Mouse (Mus musculus): ENCODE measurements around the gene Plet1.
A peak's percentile ranks its signal among the peaks of the same experiment; 100 is the strongest.

Plet1 gene

DNA sequence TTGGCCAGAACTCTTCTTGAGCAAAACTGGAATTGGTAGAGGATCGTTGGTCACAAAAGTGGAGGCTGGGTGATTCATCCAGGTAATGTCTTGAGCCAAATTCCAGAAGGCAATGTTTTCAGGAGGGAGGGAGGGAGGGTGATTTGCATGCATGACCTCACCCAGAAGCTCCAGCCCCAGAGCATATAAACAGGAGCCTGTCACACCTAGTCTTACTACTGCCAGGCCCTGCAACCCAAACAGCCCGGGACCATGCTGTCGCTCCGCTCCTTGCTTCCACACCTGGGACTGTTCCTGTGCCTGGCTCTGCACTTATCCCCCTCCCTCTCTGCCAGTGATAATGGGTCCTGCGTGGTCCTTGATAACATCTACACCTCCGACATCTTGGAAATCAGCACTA lies at the start of gene Plet1:
Gene Plet1, plus strand, starts transcription at position 215 of the 400 bp plus-strand sequence.
- DNase-seq (ENCODE audit: low spot score), result no peak

DNA sequence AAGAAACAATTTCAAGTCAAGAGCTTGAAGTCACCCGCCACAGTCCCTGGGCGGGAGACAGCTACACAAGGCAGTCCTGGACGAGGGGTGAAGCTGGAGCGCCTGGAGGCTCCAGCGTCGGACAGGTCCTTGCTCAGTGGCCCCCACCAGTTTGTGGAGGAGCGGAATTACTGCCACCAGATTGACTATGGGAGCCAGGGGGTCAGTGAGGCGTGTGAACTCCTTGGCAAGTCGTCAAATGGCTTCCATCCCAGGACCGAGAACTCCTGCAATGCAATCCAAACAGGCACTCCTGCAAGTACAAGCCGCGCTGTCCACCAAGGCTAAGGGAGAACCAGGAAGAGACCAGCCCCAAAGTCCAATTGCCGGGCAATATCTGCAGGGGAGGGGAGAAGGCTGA lies 45.3 kb upstream of the Plet1 start:
- DNase-seq (ENCODE audit: low spot score), result no peak

DNA sequence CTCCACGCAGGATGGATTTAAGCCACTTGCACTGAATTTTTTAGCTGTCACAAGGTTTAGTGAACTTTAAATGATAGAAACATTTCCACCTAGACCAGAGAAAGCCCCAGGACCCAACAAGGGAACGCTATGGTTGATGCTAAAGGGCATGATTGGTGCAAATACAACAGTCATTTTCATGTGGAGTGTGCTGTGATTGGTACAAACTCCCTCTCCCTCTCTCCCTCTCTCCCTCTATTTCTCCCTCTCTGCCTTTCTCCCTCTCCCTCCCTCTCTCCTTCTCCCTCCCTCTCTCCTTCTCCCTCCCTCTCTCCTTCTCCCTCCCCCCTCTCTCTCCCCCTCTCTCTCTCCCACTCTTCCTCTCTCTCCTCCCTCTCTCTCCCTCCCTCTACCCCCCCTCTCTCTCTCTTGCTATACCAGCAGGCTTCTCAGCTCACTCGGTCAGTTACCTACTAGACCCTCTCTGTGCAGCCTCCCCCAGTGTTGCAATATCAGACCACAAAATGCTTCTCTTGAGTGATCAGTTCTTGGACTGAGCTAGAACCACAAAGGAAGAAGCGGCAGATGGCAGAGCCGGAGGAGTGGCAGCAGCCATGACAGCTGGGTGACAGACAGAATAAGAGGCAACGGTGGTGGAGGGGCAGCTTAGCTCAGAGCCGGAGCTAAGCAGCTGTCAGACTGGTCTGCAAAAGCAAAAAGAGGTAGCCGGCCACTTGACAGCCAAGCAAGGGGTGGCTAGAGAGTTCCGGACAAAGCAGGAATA lies 42.7 kb upstream of the Plet1 start:
- no peak for DNase-seq (ENCODE audit: low spot score)

DNA sequence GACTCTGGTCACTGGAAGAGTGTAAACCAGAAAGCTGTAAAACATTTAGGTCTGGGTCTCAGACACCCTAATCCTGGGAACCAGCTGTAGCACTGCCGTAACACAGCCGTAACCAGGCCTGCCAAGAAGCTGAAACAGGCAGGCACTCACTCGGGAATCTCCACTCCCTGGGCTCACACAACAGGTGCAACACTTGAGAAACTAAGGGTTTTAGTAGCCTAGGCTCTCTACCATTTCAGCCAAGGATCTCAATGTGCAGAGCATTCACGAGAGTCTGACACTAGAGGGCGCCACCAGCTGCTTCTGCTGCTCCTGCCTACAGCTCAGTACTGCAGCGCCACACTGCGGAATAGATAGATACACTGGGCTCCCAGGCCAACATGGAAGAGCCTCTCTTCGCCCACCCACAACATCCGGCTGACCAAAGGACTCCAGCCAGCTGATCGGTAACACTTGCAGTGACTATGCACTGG lies 42.0 kb upstream of the Plet1 start:
- DNase-seq (ENCODE audit: low spot score), result peak; percentile 76

DNA sequence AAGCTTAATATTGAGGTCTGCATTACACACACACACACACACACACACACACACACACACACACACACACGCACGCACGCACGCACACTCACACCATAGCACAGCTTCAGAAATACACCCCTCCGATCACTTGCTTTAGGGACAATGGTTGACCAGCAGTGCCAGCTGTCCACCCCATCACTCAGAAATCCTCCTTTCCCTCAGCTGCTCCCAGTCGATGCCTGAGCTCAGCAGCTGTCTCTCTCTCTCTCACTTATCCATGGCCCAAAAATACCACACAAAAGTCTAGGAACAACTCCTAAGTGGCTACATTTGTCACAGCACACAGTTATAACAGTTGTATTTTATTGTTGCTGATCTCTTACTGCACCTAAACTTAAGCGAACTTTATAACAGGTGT lies 36.7 kb upstream of the Plet1 start:
- no peak for DNase-seq (ENCODE audit: low spot score)

DNA sequence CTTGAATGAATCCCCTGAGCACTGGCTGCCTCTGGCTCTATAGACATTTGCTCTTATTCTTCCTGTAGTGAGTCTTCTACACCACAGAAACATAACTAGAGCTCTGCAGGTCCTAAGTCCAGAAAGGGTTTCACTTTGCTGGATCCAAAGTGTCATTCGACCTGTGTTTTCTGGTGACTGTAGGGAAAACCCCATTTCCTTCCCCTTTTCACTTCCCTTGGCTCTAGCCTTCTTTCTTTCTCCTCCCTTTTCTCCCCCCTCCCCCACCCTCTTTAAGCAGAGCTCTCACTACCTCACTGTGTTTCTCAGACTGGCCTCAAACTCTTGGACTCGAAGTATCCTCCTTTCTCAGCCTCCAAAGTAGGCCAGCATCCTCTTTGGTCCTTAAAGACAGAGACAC lies 34.8 kb upstream of the Plet1 start:
- DNase-seq (ENCODE audit: low spot score), result no peak

DNA sequence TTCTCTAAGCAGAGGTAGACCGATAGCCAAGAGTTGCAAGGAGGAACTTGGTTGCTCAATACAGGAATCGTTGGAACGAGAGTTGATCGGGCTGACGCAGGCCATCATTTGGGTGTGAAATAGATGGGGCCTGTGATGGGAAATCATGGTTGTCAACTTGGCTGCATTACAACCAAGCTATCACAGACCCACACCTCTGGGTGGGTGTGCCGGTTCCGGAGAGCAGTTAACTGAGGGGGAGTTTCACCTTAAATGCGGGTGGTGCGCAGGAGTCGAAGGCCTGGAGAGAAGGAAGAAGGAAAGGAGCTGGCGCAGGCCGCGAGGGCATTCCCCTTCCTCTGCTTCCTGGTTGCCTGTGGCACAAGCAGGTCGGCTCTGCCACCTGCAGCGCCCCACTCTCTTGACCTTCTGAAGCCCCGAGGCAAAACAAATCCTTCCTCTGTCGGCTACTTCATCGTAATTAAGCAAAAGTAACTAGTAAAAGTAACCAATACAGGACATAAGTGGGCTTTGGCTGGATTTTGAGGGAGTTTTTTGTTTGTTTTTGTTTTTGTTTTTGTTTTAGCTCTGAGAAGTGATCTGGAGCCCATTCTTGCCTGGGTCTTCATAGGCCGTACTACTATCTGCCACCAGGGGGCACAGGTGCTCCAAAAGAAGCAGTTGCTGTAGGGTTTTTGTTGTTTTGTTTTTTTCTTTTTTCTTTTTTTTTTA lies 31.7 kb upstream of the Plet1 start:
- peak; percentile 57 for DNase-seq (ENCODE audit: low spot score)

DNA sequence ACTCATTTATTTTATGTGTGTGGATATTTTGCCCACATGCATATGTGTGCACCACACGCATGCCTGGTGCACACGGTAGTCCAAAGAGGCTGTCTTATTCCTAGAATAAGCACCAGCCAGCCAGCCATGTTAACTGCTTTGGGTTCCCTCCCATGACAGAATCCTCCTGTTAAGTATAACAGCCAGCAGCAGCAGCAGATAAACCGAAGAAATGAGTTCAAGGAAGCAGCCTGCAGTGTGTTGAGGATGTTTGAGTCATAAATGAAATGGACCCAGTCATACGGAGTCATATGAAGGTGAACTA lies 31.2 kb upstream of the Plet1 start:
- DNase-seq (ENCODE audit: low spot score), result no peak

DNA sequence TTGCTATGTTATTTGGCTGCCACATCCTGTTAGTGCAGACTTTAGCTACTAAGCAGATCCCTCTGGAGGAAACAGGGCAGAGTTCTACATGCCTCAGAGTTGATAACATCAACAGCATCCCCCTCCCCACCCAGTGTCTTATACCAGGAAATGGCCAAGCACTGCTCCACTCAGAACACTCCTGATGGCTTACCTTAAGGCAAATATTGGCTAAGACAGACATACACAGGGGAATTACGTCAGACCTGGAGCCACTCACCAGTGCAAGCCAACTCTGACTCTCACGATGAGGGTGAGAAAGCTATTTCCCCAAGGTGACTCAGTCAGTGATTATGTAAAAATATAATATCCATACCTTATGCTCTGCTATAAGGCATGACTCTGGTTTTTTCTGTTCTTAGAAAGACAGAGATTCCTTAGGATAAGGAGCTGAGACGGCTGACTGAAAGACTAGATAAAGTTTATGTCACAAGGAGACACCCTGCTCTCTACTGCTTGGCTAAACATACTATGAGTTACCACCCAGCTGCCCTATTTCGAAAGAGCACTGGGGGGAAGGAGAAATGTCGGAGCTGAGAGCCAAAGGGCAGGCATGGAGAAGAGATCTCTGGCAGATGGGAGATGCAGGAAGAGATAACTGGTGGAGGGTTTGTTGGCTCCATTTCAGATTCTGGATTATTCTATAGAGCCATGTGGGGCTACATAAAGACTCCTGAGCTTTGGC lies 23.8 kb upstream of the Plet1 start:
- DNase-seq (ENCODE audit: low spot score), result peak; percentile 88

DNA sequence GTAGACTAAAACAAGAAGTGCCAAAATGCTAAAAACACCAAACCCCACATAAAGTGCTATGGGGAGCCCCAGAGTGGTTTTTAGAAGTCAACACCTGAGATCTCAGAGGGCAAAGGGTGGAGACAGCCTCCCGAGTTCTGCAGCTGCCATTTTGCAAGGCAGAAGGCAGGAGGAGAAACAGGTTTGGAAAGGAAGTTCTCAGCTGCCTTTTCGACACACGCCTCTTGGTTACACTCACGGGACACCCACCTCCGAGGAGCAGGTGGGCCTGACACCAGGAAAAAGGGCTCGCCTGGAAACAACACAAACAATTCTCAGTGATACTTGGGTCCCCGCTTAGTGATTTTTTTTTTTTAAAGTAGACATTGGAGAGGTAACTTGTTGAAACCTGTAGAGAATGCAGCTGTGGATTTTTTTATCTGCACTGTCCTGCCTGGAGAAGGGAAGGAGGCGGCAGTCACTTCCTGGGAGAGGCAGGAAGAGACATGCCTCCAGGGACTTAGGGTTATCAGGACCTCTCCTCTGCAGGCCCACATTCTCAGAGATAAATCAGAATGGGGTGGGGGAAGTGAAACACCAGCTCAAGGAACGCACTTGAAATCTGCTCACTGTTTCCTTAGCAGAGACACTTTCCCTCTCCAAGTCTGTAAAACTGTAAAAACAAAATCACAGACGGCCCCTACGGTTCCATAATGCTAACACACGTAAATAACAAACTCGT lies 23.0 kb upstream of the Plet1 start:
- DNase-seq (ENCODE audit: low spot score), result peak; percentile 62

DNA sequence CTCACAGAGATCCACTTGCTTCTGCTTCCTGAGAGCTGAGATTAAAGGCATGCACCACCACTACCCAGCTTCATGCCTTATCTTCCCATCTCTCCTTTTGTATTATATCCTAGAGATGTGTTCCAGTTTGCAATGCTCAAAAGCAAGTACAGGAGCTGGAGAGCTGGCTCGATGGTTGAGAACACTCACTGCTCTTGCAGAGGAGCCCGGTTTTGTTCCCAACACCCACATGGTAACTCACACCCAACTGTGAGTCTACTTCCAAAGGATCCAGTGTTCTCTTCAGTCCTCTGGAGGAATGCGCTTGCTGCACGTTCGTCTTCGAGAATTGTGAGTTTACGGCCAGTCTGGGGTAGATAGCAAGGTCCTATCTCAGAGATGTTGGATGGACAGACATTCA lies 19.0 kb upstream of the Plet1 start:
- DNase-seq (ENCODE audit: low spot score), result no peak

DNA sequence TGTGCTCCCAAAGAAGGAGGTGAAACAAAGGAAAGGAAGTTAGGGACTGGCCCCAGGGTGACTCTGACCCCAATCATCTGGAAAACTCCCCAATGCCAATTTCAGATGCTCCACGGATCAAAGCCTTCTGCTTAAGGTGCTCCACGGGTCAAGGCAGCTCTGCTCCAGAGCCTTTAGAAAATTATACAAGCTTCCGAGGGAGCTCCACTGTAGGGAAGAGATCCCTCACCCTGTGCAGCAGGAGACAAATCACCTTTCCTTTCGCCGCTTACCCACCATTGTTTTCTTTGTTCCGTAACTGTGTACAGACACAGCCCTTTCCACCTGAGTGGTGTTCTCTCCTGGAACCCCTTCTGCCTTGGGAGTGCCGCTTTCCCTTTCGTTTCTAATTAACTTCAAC lies 18.6 kb upstream of the Plet1 start:
- no peak for DNase-seq (ENCODE audit: low spot score)

DNA sequence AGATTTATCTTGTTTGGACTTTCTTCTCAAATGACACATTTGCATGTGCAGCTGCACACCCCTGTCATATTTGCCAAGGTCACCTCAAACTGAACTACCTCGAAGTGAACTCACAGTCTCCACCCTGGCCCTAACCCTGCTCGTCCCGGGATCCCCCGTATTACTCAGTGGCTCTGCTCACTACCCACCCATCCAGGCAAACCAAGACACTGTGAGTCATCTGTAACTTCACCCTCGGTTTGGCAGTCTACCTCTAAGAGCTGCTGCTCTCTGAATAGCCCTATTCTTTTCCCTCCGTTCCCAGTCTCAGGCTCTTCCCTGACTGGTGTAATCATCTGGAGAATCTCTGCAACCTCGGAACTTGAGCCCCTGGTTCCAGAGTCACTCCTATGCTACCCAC lies 17.7 kb upstream of the Plet1 start:
- DNase-seq (ENCODE audit: low spot score), result no peak

DNA sequence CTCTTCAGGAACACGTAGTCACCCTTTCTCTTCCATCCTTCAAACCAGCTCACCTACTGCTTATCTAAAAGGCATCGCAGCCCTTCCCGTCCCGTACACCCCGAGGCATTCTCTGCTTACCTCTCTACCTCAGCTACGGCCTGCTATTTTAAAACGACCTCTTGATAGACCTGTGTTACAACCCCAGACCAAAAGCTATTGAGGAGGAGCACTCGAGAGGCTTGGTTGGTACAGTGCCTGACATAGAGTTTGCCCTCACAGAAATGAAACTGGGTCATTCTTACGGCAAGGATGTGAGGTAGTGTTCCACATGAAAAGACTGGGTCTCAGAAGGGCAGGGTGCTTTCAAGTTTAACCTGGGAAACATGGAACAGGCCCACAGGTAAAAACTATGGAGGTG lies 17.1 kb upstream of the Plet1 start:
- DNase-seq (ENCODE audit: low spot score), result no peak

DNA sequence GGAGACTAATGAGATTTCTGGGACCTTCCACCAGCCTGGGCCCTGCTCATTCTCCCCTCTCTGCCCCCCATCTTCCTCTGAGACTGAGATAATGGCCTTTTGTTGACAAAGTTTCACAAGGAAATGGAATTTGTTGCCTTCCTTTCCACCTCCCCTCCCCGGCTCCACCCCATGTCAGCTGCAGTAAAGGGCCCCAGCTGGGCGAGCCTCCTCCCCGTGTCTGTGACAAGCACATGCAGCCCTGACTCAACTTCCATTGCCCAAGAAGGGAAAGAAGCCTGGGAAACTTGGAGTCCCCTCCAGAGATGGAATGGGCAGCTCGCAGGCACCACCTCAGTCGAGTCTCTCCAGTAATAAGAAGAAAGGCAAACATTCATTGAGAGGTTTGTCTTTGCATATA lies 15.5 kb upstream of the Plet1 start:
- peak; percentile 45 for DNase-seq (ENCODE audit: low spot score)

DNA sequence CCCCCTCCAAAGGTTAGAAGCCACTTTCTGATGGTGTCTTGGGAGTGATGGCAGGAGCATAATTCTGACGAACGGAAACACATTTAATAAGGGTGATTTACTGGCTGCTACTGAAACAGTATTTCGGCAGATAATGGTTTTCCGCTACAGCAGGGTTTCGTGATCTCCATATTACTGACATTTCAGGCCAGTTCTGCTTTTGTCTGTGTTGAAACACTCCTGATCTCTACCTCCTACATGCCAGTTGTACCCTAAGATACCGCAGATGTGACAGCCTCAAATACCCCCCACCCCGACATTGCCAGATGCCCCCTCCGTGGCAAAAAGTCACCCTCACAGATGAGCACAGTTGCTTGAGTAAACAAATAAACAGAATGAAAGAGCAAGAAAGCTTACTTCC lies 14.8 kb upstream of the Plet1 start:
- no peak for DNase-seq (ENCODE audit: low spot score)

DNA sequence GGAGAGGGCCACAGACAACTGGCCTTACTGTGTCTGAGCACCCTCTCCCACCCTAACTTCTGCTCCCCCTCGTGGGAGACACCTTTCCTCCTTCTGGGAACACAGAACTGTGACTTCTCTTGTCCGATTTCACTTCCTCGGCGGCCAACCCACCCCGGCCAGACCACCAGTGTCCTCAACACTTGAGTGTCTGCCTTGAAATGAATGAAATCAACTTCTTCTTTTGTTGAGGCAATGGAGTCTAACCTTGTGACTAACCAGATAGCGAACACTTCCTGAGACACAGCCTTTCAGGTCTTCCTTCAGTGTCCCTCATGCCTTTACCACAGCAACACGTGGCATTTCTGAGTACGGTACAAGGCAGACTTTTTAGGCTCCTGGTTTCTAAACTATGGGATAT lies 11.6 kb upstream of the Plet1 start:
- no peak for DNase-seq (ENCODE audit: low spot score)

DNA sequence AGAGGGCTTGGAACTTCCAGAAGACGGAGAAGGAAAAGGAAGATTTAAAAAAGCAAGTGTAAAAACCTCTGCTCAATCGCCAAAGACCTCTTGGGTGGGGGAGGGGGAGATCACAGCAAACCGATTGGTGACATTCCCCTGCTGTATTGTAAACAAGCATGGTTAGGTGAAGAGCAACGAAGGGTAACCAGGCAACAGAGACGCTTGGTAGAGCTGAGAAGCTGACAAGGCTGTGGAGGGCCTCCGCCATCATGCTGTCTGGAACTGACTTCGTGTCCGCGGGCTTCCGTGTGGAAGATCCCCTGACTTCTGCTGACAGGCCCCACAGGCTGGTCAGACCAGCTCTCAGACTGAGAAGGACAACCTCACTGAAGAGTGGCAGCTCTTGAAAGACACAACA lies 8.8 kb upstream of the Plet1 start:
- peak; percentile 81 for DNase-seq (ENCODE audit: low spot score)

DNA sequence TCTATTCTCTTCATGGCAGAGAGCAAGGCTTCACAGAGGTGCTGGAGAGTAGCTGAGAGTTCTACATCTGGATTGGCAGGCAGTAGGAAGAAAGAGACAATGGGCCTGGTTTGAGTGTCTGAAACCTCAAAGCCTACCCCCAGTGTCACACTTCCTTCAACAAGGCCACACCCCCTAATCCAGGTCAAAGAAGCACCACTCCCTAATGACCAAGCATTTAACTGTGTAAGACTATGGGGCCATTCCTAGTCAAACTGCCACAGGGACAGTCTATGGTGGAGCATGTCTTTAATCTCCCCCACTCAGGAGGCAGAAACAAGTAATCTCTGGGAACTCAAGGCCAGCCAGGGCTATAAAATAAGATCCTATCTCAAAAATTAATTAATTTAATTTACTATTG lies 3.5 kb upstream of the Plet1 start:
- no peak for DNase-seq (ENCODE audit: low spot score)

DNA sequence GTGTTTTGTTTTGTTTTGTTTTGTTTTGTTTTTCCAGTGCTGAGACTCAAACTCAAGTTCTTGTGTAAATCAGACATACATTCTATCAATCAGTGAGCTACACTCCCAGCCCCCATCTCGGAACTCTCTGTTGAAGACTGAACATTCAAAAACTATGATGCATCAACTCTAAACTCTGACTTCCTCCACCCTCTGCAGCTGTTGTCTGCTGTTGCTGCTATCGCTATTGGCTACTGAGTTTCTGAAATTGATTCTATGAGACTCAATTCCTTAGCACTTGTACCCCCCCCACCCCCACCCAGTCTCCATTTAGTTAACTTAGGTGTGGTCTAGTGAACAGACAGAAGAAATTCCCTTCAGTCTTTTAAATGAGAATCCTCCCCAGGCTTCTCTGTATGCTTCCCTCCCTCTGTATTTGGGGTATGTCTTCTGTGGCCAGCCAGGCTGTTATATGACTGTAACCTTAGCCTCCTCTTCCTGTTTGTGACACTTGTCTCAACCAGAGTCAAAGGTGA lies 2.7 kb upstream of the Plet1 start:
- DNase-seq (ENCODE audit: low spot score), result no peak

DNA sequence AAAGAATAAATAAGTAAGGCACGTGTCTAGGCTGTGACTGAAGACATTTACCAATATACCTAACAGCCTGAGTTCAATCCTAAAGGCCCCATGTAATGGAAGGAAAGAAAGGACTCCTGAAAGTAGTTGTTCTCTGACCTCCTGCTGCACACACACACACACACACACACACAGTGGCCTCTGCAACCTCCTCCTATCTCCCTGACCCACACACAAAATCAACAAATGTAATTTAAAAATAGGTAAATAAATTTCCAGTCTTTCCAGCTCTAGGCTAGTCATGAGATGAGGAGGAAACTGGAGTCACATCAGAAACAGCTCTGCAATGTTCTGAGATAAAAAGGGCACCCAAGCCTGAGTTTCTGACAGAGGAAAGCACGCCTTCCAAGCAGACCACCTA lies 548 bp upstream of the Plet1 start:
- DNase-seq (ENCODE audit: low spot score), result no peak

DNA sequence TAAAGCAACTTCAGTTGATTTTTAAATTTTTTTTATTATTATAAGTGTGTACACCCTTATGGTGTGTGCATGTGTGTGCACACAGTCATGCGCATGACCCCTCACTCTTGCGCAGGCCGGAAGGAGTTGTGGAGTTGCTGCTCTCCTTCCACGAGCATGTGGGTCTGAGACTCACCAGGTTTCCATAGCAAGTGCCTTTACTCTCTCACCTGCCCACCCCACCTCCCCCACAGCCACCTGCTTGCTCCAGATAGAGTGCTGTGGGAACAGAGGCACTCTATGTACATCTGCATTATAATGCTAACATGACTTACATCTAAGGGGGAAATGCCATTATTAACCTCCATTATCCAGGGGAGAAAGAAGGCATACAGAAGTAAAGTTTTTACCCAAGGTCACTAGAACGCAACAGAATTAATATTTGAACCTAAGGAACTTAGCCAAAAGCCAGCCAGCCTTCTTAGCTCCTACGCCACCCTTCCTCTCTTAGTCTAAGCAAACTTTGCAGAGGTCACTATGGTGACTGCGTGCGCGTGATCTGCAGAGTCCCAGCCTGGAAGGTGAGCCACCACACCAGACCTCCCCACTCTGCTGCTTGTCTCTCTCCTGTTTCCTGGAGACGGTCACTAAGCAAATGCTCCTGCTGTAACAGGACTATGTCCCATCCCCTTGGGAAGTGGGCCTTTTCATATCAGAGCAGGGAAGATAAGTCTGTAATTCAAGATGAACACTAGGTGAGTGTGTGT lies 1.3 kb downstream of the Plet1 start:
- DNase-seq (ENCODE audit: low spot score), result peak; percentile 54

Data from yolk sac, embryonic 10.5 days (tissue).